Mouse (Mus musculus): Measurements from ENCODE around the gene Cd81. TPM values are rescaled to one million over a fixed set of nuclear protein-coding genes. Genes with fewer than 3 reads are reported as not detected.

The Cd81 gene
- polyA plus RNA-seq, 1 experiment from 2014 or later, result 332 TPM

GRCm38 (mm10) chr7:143024293-143024692 is 28.2 kb upstream of the Cd81 start:
- Histone ChIP-seq H3K27ac (no peak overlapping the region), H3K4me3 (no peak overlapping the region), H3K9me3 (no peaks in the 10 kb centered on the region), H3K36me3 (no peaks in the 10 kb centered on the region), H3K9ac (no peak overlapping the region), H3K4me1 (0 out of 2 replicates have a peak, but pooled peaks cover 6% of the 10 kb centered on the region), H3K27me3 (no peaks in the 10 kb centered on the region), H3K4me2 (replicated peaks) (no peak overlapping the region)
- 91% methylated on average over 1 of the region's 1 CpGs for WGBS
- ATAC-seq (ENCODE audit: insufficient number of reproducible peaks, insufficient read depth, low FRiP score, low TSS enrichment), result no peak

- Histone ChIP-seq H3K27me3 (no peaks in the 10 kb centered on the region), H3K9ac (no peak overlapping the region), H3K4me1 (0 out of 2 replicates have a peak, but pooled peaks cover 4% of the 10 kb centered on the region), H3K4me3 (no peak overlapping the region), H3K27ac (no peak overlapping the region), H3K36me3 (no peaks in the 10 kb centered on the region), H3K4me2 (replicated peaks) (no peak overlapping the region), H3K9me3 (no peaks in the 10 kb centered on the region)
- 89% methylated on average over 3 of the region's 3 CpGs for WGBS
- ATAC-seq (ENCODE audit: insufficient number of reproducible peaks, insufficient read depth, low FRiP score, low TSS enrichment), result no peak
These were observed 27.0 kb upstream of the Cd81 start for GRCm38 (mm10) chr7:143025496-143025895.

- H3K4me3 ChIP-seq, result no peak overlapping the region
- H3K27me3 ChIP-seq, result no peaks in the 10 kb centered on the region
- no peak overlapping the region for H3K9ac ChIP-seq
- 85% methylated on average over 4 of the region's 4 CpGs for WGBS
- no peaks in the 10 kb centered on the region for H3K9me3 ChIP-seq
- no peaks in the 10 kb centered on the region for H3K36me3 ChIP-seq
- no peak overlapping the region for H3K27ac ChIP-seq
- H3K4me2 ChIP-seq (replicated peaks), result no peak overlapping the region
- ATAC-seq (ENCODE audit: insufficient number of reproducible peaks, insufficient read depth, low FRiP score, low TSS enrichment), result no peak
- no peaks in the 10 kb centered on the region for H3K4me1 ChIP-seq
These were observed 25.3 kb upstream of the Cd81 start for GRCm38 (mm10) chr7:143027196-143027595.

- Histone ChIP-seq H3K4me3 (no peak overlapping the region), H3K9me3 (no peaks in the 10 kb centered on the region), H3K27me3 (no peaks in the 10 kb centered on the region), H3K9ac (no peak overlapping the region), H3K27ac (no peak overlapping the region), H3K4me2 (replicated peaks) (no peak overlapping the region), H3K36me3 (0 out of 2 replicates have a peak, but pooled peaks cover 4% of the 10 kb centered on the region), H3K4me1 (no peaks in the 10 kb centered on the region)
- no peak for ATAC-seq (ENCODE audit: insufficient number of reproducible peaks, insufficient read depth, low FRiP score, low TSS enrichment)
- WGBS, result 61% methylated on average over 1 of the region's 1 CpGs
These were observed 20.7 kb upstream of the Cd81 start for GRCm38 (mm10) chr7:143031816-143032215.

- Histone ChIP-seq H3K9ac (no peak overlapping the region), H3K4me3 (no peak overlapping the region), H3K36me3 (0 out of 2 replicates have a peak, but pooled peaks cover 4% of the 10 kb centered on the region), H3K4me1 (no peaks in the 10 kb centered on the region), H3K4me2 (replicated peaks) (no peak overlapping the region), H3K9me3 (no peaks in the 10 kb centered on the region), H3K27ac (no peak overlapping the region), H3K27me3 (no peaks in the 10 kb centered on the region)
- WGBS, result 83% methylated on average over 4 of the region's 4 CpGs
- no peak for ATAC-seq (ENCODE audit: insufficient number of reproducible peaks, insufficient read depth, low FRiP score, low TSS enrichment)
These were observed 19.0 kb upstream of the Cd81 start for GRCm38 (mm10) chr7:143033581-143033980.

- H3K9me3 ChIP-seq, result no peaks in the 10 kb centered on the region
These were observed 18.4 kb upstream of the Cd81 start for GRCm38 (mm10) chr7:143034112-143034511.

GRCm38 (mm10) chr7:143034519-143035450 is 17.8 kb upstream of the Cd81 start:
- H3K27me3 ChIP-seq, result no peaks in the 10 kb centered on the region
- H3K9ac ChIP-seq, result no peak overlapping the region
- no peaks in the 10 kb centered on the region for H3K4me1 ChIP-seq
- H3K36me3 ChIP-seq, result 0 out of 2 replicates have a peak, but pooled peaks cover 4% of the 10 kb centered on the region
- H3K4me3 ChIP-seq, result no peak overlapping the region
- H3K9me3 ChIP-seq, result no peaks in the 10 kb centered on the region
- 95% methylated on average over 8 of the region's 8 CpGs for WGBS
- no peak for ATAC-seq (ENCODE audit: insufficient number of reproducible peaks, insufficient read depth, low FRiP score, low TSS enrichment)
- H3K4me2 ChIP-seq (replicated peaks), result no peak overlapping the region
- no peak overlapping the region for H3K27ac ChIP-seq

More at GRCm38 (mm10) chr7:143034112-143034511, 18.4 kb upstream of the Cd81 start:
- Histone ChIP-seq H3K9ac (no peak overlapping the region), H3K36me3 (0 out of 2 replicates have a peak, but pooled peaks cover 4% of the 10 kb centered on the region), H3K4me1 (no peaks in the 10 kb centered on the region), H3K27me3 (no peaks in the 10 kb centered on the region), H3K4me3 (no peak overlapping the region), H3K4me2 (replicated peaks) (no peak overlapping the region), H3K27ac (no peak overlapping the region)
- no peak for ATAC-seq (ENCODE audit: insufficient number of reproducible peaks, insufficient read depth, low FRiP score, low TSS enrichment)
- WGBS, result 86% methylated on average over 2 of the region's 2 CpGs

GRCm38 (mm10) chr7:143036787-143037186 is 15.8 kb upstream of the Cd81 start:
- Histone ChIP-seq H3K4me3 (no peak overlapping the region), H3K9ac (no peak overlapping the region), H3K9me3 (no peaks in the 10 kb centered on the region), H3K36me3 (0 out of 2 replicates have a peak, but pooled peaks cover 4% of the 10 kb centered on the region), H3K27me3 (no peaks in the 10 kb centered on the region), H3K4me1 (no peaks in the 10 kb centered on the region), H3K27ac (no peak overlapping the region), H3K4me2 (replicated peaks) (no peak overlapping the region)
- ATAC-seq (ENCODE audit: insufficient number of reproducible peaks, insufficient read depth, low FRiP score, low TSS enrichment), result no peak
- WGBS, result 76% methylated on average over 3 of the region's 3 CpGs

- Histone ChIP-seq H3K9me3 (no peaks in the 10 kb centered on the region), H3K4me1 (0 out of 2 replicates have a peak, but pooled peaks cover 1% of the 10 kb centered on the region), H3K27ac (no peak overlapping the region), H3K4me3 (no peak overlapping the region), H3K9ac (no peak overlapping the region), H3K27me3 (no peaks in the 10 kb centered on the region), H3K36me3 (0 out of 2 replicates have a peak, but pooled peaks cover 4% of the 10 kb centered on the region), H3K4me2 (replicated peaks) (no peak overlapping the region)
- no peak for ATAC-seq (ENCODE audit: insufficient number of reproducible peaks, insufficient read depth, low FRiP score, low TSS enrichment)
- WGBS, result 95% methylated on average over 4 of the region's 4 CpGs
These were observed 15.2 kb upstream of the Cd81 start for GRCm38 (mm10) chr7:143037306-143037705.

GRCm38 (mm10) chr7:143038174-143038931 is 14.2 kb upstream of the Cd81 start:
- no peak overlapping the region for H3K27ac ChIP-seq
- 86% methylated on average over 3 of the region's 3 CpGs for WGBS
- H3K27me3 ChIP-seq, result no peaks in the 10 kb centered on the region

GRCm38 (mm10) chr7:143040561-143040960 is 12.0 kb upstream of the Cd81 start:
- H3K4me1 ChIP-seq, result 0 out of 2 replicates have a peak, but pooled peaks cover 3% of the 10 kb centered on the region
- no peak overlapping the region for H3K4me3 ChIP-seq
- H3K27me3 ChIP-seq, result no peaks in the 10 kb centered on the region
- no peak overlapping the region for H3K4me2 ChIP-seq (replicated peaks)
- WGBS, result 97% methylated on average over 3 of the region's 3 CpGs
- H3K27ac ChIP-seq, result no peak overlapping the region
- H3K36me3 ChIP-seq, result 0 out of 2 replicates have a peak, but pooled peaks cover 4% of the 10 kb centered on the region
- H3K9me3 ChIP-seq, result no peaks in the 10 kb centered on the region
- ATAC-seq (ENCODE audit: insufficient number of reproducible peaks, insufficient read depth, low FRiP score, low TSS enrichment), result no peak
- no peak overlapping the region for H3K9ac ChIP-seq

More at GRCm38 (mm10) chr7:143038174-143038931, 14.2 kb upstream of the Cd81 start:
- Histone ChIP-seq H3K9ac (no peak overlapping the region), H3K4me3 (no peak overlapping the region), H3K36me3 (0 out of 2 replicates have a peak, but pooled peaks cover 4% of the 10 kb centered on the region), H3K4me1 (0 out of 2 replicates have a peak, but pooled peaks cover 3% of the 10 kb centered on the region), H3K9me3 (no peaks in the 10 kb centered on the region), H3K4me2 (replicated peaks) (no peak overlapping the region)
- ATAC-seq (ENCODE audit: insufficient number of reproducible peaks, insufficient read depth, low FRiP score, low TSS enrichment), result no peak
